Mouse (Mus musculus) gastrocnemius, postnatal 10 days (tissue): ENCODE measurements around the gene Gba. TPM values are rescaled to one million over a fixed set of nuclear protein-coding genes. Genes with fewer than 3 reads are reported as not detected.
A peak's percentile ranks its signal among the peaks of the same experiment; 100 is the strongest.

Experiments used
- DNase-seq: peaks from one replicate; pipeline ENCODE4 v3.0.0; 2021; ENCODE audit warnings: mixed read lengths
- total RNA-seq, 2 experiments: library from RNA; stranded (reverse); gene quantifications; 2 replicates each; pipeline ENCODE4 v1.2.3; 2021

Gene Gba
- total RNA-seq, 2 experiments from 2014 or later, result 20.6 to 24.5 TPM

GRCm38 (mm10) chr3:89182531-89183057 lies 20.1 kb upstream of the Gba start:
- no peak for DNase-seq

- DNase-seq, result peak; percentile 78
Observed at GRCm38 (mm10) chr3:89183058-89183958, 19.4 kb upstream of the Gba start, which contains the start of gene Fam189b. Gene Fam189b (plus strand): TSS chr3:89183143.

- DNase-seq, result no peak
Observed at GRCm38 (mm10) chr3:89183959-89184315, 18.8 kb upstream of the Gba start.

DNA sequence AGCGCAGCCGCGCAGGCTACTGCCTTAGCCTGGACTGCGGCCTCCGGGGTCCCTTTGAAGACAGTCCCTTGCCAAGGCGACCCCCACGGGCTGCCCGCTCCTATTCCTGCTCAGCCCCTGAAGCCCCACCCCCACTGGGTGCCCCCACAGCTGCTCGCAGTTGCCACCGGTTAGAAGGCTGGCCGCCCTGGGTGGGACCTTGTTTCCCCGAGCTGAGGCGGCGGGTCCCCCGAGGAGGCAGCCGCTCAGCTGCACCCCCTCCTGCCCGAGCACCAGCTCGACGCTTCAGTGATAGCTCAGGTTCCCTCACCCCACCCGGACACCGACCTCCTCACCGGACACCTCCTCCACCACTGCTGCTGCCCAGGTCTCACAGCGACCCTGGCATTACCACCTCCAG lies 15.5 kb upstream of the Gba start:
- no peak for DNase-seq

DNA sequence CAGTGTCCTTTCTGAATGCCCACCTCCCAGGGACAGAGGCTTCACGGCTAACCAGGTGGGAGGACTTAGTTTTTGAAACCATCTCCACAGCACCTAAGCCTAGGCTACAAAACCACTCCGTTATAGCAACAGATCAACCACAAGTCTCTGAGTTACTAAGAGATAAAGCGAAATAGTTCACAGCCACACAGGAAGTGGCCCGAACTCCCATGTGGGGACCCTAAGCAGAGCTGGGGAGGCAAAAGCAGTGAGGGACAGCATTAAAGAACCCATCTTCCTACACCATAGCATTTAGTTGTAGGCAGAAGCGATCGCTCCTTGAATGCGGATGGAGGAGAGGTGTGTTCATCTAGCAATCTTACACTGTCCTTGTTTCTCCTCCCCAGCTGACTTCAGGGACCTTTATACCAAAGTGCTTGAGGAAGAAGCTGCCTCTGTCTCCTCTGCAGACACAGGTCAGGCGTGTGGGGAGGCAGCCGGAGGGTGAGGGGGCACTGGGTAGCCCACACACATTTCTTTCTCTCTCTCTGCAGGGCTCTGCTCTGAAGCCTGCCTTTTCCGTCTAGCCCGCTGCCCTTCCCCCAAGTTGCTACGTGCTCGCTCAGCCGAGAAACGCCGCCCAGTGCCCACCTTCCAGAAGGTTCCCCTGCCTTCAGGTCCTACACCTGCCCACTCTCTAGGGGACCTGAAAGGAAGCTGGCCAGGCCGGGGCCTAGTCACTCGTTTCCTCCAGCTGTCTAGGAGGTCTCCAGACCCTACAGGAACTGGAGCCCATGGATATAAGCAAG lies 14.8 kb upstream of the Gba start:
- DNase-seq, result no peak

- no peak for DNase-seq
Observed at GRCm38 (mm10) chr3:89188478-89188875, 14.3 kb upstream of the Gba start.

- no peak for DNase-seq
Observed at GRCm38 (mm10) chr3:89190436-89190835, 12.3 kb upstream of the Gba start.

DNA sequence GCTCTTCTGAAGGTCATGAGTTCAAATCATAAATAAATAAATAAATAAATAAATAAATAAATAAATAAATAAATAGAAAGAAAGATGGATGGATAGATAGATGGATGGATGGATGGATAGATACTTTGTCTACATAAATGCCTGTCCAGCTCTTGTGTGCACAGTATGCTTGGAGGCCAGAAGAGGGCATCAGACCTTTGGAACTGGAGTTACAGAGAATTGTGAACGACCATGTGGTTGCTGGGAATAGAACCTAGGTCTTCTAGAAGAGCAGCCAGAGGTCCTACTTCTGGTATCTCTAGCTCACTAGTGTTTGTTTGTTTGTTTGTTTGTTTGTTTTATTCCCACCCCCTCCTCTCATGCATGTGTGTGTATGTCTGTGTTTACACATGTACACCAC lies 9.4 kb upstream of the Gba start:
- DNase-seq, result no peak

DNA sequence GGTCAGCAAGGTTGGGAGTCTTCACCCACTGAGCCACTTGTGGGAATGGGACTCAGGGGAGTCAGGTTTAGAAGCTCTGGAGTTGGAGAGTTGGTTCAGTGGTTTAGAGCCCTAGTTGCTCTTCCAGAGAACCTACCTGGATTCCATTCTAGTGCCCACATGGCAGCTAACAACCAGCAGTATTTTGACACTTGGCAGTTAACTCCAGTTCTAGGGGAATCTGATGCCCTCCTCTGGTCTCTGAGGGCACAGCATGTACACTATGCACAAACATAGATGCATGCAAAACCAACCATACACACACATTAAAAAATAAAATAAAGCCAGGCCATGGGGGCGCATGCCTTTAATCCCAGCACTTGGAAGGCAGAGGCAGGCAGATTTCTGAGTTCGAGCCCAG lies 8.9 kb upstream of the Gba start:
- DNase-seq, result no peak

DNA sequence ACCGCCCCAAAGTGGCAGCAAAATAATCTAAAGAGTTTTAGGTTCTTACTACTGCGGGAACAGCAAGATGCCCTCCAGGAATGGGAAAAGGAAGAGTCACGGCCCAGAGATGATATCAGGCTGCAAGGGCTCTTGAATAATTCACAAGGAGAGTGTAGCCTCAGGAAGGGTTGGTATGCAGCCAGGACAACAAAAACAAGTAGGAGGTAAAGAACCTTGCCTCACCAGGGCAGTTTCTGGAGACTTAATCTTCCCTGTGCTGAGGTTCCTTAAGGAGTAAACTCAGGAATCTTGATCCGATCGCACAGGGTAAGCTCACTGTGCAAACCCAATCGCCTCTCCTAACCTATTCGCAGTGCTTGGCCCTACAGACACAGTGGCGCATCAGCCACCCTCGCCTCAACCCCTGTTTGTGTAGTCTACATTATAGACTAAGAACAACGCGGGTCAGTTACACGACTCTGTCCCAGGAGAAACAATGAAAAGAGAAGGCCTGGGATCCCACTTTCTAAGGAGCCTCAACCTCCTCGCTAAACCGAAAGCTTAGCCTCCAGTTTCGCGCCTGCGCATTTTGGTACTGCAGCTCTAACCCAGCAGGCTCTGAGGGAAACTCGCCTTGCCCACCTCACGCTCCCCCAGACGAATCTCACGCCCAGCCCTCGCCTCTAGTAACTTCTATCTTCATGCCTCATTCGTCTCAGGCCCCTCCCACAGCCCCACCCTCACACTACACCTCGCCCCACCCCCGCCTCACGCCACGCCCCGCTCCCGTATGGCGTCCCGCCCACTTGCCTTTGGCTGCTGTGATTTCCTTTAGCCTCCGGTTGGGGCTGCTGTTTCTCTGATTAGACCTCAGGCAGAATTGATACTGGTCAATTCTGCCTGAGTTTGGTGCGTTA lies 6.5 kb upstream of the Gba start:
- DNase-seq, result peak; percentile 94

DNA sequence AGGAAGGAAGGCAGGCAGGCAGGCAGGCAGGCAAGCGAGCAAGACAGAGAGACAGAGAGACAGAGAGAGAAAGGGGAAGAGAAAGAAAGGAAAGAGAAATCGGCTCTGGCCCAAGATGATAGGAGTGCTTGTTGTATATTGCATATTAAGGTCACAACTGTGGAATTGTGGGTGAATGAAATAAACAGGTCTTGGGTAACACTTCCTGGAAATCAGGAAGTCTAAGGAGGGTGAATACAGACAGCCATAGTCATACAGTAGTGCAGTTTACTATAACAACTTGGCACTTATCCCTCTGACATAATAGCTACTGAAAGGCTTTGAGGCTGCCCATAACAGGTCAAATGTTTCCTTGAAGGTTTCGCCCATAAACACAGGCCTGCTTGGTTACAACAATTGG lies 2.9 kb upstream of the Gba start:
- DNase-seq, result no peak

GRCm38 (mm10) chr3:89203142-89203514 lies 400 bp downstream of the Gba start:
- DNase-seq, result no peak

DNA sequence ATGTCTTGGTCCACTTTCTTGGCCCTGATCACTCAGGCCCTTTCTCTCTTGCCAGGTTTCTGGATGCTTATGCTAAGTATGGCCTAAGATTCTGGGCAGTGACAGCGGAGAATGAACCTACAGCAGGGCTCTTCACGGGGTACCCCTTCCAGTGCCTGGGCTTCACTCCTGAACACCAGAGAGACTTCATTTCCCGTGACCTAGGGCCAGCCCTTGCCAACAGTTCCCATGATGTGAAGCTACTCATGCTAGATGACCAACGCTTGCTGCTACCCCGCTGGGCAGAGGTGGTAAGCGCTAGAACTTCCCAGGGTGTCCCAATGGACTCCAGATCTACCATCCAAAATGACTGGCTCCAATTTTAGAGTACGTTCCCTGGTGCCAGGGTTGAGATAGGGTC lies 3.4 kb downstream of the Gba start:
- no peak for DNase-seq

GRCm38 (mm10) chr3:89206695-89207094 lies 4.0 kb downstream of the Gba start:
- DNase-seq, result no peak

GRCm38 (mm10) chr3:89208075-89208657 lies 5.4 kb downstream of the Gba start:
- DNase-seq, result no peak

- DNase-seq, result no peak
Observed at GRCm38 (mm10) chr3:89208736-89209135, 6.0 kb downstream of the Gba start.

DNA sequence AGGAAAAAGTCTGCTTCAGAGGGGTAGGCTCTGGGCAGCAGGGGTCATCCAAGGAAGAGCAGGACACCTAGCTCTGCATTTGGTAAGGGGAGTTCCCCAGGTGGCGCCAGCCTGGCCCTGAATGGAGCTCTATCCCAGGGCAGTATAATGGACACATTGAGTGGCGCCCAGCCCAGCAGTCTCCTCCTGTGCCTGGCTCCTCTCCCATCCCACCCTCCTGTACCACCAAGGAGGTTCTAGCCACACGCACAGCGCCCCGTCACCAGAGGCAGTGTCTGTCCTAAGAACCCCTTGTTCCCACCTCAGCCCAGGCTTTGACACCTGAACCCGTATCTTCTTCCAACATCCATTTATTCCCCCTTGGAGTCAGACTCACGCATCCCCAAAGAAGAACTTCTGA lies 7.0 kb downstream of the Gba start:
- DNase-seq, result no peak

GRCm38 (mm10) chr3:89210162-89210561 lies 7.4 kb downstream of the Gba start:
- no peak for DNase-seq

DNA sequence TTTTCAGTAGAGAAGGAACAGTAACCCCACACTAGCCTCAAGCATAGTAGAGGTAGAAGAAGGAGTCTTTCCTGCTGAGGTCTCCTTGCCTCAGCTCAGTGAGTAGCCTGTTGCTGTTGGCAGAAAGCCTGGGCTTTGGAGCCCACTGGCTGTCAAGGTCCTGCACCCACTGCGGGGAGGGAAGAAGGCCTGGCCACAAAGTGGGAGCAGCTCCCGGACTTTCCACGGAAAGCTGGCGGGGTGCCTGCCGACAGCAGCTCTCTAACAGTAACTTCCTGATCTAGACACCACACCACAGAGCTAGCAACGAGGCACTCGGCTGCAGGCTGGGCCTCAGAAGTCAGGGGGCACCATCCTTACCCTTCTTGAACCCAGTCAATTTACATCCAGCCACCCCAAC lies 8.0 kb downstream of the Gba start:
- DNase-seq, result no peak

DNA sequence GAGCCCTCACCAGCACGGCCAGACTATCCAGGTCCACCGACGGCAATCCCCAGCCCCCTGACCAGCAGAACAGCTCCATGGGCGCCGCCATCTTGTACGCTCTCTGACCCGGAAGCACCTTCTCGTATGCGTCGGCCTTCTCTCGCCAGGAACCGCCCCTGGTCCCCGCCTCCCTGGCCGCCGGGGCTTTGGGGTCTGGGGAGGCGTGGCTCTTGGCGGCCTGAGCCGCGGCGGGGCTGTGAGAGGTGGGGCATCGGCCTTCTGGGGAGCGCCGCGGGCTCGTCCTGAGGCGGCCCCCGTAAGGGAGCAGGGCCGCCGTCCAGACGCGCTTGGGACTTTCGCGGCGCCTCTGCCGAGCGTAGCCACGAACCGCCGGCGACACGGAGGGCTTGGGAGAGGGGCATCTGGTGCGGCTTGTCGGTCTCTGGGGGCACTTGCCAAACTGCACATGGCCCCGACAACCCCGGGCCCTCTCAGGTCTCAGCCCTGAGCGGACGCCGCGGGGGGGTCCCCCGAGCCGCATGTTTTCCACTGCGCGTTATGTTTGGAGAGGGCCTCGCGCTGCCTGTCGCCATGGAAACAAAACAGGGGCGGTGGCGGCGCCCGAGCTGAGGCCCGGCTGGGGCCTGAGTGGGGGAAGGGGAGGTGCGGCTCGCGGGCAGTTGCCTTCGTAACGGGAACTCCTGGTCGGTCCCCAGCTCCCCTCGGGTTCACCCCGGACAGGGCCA lies 11.2 kb downstream of the Gba start:
- peak; percentile 92 for DNase-seq
